Mouse (Mus musculus) olfactory bulb, adult 2 months (tissue): ENCODE measurements around the gene Olfr324.

Experiments used
- CTCF ChIP-seq: fragments of 200-500 bp; IDR thresholded peaks from 2 replicates; pipeline ENCODE4 v1.5.1; 2012; ENCODE audit warnings: low read depth, mild to moderate bottlenecking, low read length, moderate library complexity; ENCODE audit not compliant: insufficient read depth
- POLR2A ChIP-seq: fragments of 200-500 bp; IDR thresholded peaks from 2 replicates; pipeline ENCODE4 v1.6.1; 2012; ENCODE audit warnings: mild to moderate bottlenecking, low read depth, low read length, moderate library complexity; ENCODE audit not compliant: insufficient read depth

- TF ChIP-seq POLR2A (no peak), CTCF (no peak)
Measured at GRCm38 (mm10) chr11:58641057-58641456, 46.1 kb downstream of the Olfr324 start.
